Mouse (Mus musculus): ENCODE measurements at regions not wholly inside any gene's neighbourhood (a gene's known extent, or its start where the extent isn't known, plus 50 kb on each side); places are given as distances from the start of the nearest gene placed in this dataset.
A peak's percentile ranks its signal among the peaks of the same experiment; 100 is the strongest.

DNA sequence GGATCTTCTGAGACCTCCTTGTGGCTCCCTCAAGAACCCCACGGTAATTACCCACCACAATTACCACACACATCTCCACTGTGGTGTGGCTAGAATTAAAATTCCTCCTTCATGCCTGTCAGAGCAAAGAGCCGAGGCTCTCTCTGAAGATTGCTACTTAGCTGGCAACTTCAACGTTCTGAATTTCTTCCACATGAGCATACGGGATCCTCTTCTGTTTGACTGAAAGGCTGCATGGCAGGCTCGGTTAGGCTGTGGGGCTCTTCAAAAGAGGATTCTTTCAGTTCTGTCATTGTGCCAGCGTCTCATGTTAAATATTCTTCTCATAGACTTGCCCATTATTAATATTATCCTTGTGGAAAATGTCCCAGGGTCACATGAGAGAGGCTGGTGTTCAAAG lies 334.9 kb upstream of the Mgmt start:
- DNase-seq: no peak

DNA sequence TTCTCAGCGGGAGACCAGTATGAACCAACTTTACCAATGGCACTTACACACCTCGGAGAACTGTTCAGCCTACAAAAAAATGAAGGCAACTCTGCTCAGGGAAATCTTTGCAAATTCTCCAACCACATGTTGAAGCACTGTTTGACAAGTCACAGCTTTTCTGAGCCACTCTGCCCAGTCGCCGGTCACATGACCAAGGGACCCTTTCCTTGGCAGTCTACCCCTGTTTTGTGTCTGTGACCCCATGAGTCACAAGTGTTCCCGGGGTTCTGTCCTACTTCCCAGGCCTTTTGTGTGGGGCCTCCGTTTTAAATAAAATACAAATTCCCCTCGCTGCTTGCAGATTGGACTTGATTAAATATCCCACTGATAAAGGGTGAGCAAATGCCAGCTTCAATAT lies 323.5 kb upstream of the Mgmt start:
- DNase-seq: no peak

DNA sequence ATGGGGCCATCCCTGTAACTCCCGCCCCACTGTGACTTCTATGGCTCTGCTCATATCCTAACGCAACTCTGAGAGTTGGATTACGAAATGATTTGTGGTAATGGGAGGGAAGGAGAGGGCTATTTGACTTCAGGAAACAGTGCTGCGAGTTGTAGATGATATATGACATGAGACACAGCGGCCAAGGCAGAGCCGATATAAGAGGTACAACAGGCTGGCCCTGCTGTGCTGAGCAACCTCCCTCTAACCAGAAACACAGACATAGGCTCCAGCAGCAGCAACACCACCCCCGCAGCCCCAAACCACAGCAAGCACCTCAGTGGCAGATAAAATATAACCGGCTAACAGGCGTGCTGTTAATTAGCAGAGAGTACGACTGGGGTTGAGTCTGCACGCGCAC lies 312.5 kb upstream of the Mgmt start:
- peak; percentile 47 to 54 for DNase-seq

DNA sequence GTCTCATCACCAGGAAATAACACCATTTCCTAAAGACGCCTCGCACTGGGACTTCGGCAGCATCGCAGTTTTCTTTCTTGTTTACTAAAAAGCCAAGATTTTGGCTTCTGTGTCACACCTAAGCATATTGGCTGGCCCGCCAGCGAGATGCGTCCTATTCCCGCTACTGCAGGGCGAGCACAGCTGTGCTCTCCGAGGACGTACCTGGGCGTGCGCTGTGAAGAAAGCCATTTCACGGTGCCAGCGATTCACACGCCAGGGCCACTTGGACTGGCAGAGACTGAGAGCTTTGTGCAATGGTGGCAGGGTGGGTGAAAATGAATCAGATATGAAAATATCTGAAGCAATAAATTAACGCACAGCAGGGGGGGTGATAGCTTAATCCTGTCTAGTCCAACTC lies 310.1 kb upstream of the Mgmt start:
- no peak for DNase-seq

DNA sequence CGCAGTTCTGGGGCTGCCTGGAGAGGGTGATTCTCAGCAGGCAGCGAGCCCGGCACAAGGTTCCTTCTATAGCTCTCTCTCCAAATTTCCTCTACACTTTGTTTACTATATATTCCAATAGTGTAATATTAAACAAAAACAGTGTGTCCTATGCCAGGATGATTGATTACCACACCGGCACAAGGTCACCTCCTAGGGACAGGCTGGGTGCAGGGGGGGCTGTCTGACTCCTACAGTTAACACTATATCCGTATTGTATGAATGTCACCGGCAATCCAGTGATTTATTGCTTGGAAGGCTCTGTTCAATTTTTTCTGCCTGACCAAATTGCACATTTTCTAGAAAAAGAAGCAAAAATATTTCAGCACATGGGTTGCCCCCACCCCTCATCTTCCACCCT lies 305.9 kb upstream of the Mgmt start:
- no peak for DNase-seq

DNA sequence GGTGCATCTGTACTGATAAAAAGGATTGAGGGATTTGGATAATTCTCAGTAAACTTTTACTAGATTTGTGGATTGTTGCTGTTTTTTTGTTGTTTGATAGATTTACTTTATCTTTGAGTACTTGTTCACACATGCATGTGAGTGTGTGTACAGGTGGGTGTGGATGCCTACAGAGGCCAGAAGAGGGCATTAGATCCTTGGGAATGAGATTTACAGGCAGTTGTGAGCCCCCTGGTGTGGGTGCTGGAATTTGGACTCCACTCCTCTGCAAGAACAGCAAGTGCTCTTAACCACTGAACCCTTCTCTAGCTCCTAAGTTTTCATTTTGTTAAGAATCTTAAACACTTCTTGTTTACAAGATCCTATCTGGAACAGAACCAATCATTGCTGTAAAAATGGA lies 303.5 kb upstream of the Mgmt start:
- DNase-seq: no peak

DNA sequence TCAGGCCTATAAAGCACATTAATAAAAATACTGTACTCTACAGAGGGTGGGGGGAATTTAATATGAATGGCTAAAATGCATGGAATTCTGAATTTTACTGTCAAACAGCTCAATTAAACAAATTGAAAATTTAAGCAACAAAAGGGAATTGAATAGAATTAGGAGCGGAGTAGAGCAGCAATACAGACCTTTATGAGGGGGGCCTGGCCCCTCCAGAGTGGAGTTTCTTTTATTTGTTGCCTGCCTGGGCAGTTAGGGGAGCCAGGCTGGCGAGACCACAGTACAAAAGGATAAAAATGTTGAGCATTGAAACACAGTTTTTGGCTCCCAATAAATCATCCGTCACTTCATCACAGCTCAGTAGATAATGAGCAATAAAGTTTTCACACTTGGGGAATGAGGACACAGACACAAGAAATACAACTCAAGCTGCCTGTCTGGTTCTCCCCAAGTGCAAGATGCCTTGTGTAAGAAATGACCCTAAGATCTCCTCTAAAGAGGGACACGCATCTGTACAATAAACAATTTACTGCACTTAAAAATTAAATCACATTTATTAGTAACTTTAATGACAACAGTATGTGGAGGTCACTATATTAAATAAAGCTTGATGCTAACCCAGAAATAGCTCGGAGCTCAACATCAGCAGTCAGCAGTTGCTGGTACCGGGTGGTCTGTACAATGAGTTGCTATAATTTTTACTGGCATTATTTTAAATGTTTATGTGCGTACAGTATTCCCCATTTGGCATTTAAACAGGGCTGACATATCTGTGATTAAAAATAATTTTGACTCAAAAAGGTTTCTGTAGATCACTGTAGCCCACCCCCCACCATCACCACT lies 286.9 kb upstream of the Mgmt start:
- no peak for DNase-seq

DNA sequence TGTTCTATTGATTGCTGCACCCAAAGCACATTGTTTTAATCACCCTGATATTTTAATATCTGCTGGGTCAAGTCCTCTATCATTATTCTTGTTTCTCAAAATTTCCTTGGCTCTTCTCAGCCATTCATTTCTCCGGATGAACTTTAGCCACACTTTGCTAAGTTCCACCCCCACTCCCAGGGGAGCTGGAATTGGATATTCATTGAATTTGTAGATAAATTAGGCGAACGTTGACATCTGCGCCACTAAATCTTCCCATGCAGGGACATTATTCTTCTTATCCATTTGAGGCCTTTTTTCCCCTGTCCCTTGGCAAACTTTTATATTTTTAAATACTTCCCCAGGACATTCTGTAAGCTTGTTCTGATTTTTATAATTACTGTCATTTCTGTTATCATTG lies 280.9 kb upstream of the Mgmt start:
- DNase-seq: peak; percentile 63 to 73

DNA sequence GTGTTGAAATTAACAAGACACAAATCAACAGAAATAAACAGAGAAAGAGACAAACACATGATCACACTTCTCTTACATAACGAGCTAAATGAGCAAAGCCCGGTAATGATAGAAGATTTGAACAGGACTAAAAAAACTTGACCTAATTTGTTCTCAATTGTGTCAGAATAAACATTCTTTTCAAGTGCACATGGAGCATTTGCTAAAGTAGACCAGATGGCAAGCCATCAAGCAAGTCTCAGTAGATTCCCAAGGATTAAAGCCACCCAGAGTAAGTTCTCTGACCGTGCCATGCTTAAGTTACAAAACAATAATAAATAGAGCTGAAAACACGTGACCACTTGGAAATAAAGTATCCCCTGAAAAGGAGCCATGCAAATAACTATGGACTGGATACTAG lies 269.9 kb upstream of the Mgmt start:
- DNase-seq: no peak

DNA sequence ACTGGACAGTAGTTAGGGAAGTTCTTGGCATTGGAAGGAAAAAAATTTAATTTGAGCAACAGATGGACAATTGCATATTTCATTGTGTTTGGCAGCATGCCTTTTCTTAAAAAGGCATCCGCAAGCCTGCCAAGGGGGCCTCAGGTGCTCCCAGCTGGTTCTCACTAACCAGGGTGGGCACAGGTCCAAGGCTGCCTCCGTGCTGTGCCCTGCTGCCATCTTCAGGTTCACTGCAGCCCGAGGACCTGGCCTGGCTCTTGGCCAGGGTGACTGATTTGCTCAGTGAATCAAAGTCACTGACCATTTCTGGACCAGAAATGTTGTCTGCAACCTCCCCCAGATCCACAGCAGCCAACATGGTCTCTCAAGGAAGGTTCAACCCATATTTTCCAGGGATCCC lies 263.3 kb upstream of the Mgmt start:
- peak; percentile 64 to 75 for DNase-seq

DNA sequence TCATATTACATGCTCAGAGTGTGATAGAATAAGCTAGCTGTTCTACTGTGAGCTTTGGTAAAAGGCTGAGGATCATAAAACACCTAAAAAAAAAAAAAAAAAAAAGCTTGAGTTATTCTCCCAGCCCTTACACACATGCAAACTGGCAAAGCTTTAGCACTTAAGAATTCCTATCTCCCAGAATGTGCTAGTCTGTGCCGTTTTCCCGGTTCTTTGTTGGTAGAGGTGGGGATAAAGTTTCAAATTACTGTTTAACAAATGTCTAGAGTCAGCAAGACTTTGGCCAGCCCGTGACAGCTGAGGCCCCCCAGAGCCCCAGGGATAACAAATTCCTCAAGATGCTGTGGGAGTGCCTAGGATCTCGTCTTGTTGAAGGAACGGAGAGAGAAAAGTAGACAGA lies 254.3 kb upstream of the Mgmt start:
- DNase-seq: peak; percentile 41 to 60

DNA sequence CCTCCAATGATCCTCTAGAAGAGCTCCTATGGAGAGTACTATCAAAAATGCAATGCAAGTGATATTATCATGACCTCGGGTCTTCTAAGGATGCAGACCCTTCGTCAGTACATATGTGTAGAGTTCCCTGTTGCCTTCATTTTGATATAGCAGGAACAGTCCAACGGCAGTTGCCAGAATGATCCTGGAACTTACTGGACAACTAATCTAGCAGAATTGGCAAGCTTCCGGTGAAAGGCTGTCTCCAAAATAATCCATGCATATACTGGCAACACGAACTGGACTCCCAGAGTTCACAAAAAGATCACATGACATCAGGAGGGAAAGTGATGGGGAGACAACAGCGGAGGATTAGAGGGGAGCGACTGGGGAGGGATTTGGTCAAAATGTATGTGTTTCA lies 253.6 kb upstream of the Mgmt start:
- no peak for DNase-seq

DNA sequence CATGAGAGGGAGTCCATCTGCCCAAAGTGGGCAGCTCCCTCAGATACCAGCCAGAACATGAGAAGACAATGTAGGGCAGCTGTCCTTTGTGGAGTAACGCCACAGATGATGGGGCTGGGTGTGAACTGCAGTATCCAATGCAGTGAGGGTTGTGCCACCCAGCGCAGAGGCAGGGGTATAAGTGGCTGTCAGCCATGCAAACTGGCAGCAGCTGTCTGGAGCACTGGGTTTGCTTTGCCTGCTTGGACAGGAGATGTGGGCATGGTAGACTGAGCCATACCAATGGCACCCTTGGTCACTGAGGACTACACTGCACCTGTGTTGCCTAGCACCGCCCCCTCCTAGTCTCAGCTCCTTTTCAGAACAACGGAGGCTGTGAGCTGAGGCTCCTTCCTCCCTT lies 244.6 kb upstream of the Mgmt start:
- DNase-seq: no peak

DNA sequence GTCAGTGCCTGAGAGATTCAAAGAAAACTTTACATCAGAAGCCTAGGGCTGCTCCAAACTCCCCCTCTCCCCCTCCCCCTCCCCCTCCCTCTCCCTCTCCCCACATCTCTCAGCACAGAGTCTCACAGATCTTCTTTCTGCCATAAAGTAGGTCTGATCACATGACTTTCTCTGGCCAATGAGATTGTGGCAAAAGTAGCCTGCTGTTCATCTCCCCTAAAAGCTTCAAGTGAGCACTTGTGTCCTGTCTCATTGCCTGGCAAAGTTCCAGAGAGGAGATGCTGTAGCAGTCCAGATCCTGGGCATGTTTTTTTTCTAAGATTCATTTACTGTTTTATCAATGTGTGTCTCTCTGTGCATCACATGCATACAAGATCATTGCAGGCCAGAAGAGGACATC lies 234.5 kb upstream of the Mgmt start:
- DNase-seq: no peak

DNA sequence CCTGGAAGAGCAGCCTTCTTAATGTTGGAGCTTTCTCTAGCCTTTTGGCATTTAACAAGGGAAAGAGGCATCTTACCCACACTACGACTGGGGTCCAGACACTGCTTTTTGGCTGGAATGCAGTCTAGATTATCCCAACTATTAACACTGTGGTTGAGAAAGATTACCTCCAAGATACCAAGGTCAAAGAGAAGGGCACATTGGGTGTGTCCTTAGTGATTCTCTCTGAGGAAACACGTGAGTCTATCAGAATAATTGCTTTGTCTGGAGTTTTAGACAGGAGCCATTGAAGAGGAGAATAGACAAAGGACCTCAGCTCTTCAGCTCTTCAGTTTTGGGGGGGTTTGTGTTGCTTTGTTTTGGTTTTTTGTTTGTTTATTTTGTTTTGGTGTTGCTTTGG lies 234.0 kb upstream of the Mgmt start:
- DNase-seq: no peak

DNA sequence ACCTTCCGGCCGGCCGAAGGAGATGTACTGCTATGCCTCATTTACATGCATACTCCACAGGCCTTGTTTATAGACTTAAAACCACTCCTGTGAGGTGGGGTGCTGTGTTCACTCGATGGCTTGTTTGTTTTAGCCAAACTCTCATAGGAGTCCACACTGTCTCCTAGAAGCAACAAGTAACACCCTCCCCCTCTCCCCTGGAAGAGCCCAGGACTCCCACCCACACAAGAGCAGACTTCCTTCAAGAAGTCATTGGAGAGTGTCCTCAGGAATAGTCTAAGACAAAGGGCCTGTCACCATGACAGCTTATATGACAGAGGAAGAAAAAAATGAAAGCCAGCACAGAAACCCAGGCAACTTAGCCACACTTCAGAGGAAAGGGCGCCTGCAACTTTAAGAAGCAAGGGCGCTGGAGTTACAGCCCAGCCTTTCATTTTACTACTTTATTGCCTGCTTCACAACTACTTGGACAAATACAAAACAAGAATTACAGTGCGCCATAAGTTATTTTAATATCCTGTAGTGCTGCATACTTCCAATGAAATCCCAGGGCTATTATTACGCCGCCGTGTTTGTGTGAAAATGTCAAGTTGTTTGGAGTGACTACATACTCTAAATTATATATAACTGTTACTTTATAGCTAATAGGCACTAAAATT lies 229.9 kb upstream of the Mgmt start:
- peak; percentile 24 to 45 for DNase-seq

DNA sequence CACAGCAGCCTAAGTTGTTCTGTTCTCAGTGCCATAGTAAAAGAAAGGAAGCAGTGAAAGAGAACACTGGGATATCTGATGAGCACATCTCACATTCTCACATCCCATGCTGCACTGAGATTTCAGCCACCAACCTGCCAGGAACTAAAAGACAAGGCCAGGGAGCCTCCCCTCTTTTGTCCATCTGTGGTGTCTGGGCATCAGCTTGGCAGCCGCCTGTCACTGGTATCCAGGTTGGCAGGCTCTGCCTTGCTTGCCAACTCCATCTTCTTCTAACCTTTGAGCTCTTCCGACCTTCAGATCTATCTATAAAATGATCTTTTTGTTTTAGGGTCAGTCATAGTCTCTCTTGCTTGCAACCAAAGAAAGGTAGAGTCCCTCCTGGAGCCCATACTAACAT lies 228.5 kb upstream of the Mgmt start:
- no peak for DNase-seq

DNA sequence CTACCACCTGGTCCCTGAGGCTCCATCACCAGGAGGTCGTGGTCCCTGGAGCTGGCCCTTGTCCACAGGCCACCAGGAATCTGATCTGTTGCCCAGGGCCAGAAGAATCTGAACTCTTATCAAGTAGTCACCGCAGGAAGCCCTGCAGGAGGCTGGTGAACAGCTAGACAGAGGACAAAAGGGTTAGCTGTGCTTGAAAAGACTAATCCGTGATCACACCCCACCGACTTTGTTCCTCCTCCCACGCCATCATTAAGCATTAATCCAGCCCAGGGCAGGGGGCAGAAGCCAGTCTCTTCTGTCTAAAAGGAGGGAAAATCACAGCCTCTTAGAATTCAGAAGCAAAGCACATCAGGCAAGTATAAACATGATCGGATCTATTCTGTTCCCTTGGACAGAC lies 227.7 kb upstream of the Mgmt start:
- peak; percentile 30 to 38 for DNase-seq

DNA sequence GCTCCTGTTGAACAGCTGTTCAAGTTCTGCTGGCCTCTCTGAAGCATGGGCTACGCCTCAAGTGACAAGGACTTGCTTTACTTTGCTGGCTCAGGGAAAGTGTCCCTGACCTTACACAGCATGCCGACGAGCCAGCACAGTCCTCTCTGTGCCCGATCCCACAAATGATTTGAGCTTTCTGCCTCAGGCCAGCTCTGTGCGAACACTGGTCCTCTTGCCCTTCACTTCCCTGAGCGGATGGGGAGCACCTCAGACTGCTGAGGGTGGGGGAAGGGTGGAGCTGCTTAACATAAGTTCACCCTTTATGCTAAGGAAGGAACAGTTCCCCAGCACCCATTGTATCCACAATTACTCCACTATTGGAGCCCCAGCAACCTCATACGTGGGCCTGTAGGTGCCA lies 223.7 kb upstream of the Mgmt start:
- DNase-seq: no peak

DNA sequence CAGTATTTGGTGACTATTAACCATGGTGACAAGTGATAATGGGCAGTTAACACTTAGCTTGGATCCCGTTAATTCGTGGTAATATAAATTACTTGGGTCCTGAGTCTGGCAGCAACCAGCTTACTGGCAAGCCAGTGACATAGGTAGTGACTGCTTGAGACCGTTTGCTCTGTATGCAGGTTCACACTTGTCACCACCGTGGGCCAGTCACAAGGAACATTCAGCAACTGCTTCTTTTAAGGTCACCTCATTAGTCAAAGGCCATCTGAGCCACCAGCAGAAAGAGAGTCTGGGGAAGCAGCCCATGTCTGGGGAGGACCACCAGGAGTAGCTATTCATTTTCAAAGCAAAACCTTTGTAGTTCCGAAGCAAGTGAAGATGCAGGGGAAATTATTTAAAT lies 220.3 kb upstream of the Mgmt start:
- DNase-seq: no peak

DNA sequence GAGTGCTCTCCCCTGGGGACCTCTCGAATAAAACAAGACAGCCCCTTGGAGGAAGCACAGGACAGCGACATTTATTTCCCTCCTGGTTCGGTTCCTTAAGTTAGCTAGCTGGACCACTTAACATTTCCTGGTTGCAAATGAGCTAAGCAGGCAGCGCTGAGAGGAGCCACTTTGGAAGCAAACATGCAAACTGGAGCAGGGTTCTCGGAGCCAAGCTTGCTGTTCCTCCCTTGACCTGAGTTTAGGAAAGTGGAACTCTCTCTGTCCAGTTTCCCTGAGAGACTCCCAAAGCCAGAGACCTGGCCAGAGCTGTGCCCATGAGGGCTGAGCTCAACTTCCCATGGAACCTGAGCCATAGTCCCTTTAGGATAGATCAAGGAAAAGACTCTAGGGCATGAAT lies 219.4 kb upstream of the Mgmt start:
- no peak for DNase-seq

DNA sequence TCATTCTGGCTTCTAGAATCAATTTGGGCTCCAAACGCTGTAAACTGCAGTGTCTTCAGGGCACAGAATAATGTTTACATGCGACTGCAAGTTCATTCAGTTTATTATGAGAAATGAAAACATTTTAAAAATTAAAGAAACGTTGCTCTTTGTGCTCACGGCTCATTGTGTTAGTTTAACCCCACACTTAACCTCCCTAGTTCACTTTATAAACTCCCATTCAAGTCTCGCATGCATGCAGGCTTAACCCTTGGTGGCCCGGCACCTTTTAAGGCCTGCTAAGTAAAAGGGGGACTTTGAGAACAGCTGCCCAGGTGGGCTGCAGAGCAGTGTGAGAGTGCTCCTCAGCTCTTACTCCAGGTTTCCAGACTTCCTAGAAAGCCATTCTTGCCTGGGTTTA lies 218.3 kb upstream of the Mgmt start:
- no peak for DNase-seq

DNA sequence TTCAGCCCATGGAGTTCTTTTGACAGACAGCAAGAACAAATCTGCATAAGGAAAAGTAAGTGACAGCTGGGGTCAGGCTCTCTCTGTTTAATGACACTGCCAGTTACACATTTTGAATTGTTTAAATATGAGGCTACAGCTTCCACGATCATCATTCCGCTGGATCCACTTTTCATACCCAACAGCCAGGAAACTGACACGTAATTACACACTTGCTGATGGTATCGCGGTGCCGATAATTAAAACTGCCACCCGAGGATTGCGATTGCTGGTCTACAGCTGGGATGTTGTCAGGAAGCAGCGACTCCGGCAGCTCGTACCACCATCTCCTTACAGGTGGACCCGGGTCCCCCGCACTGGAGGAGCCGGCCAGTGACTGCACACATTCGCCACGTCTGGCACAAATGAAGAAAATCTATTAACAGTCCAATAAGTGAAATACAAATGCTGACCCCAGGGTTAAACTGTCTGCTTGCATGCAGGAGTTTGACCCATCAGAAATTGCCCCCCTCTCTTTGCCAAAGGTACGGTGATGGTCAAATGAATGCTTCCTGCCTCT lies 217.3 kb upstream of the Mgmt start:
- DNase-seq: no peak

DNA sequence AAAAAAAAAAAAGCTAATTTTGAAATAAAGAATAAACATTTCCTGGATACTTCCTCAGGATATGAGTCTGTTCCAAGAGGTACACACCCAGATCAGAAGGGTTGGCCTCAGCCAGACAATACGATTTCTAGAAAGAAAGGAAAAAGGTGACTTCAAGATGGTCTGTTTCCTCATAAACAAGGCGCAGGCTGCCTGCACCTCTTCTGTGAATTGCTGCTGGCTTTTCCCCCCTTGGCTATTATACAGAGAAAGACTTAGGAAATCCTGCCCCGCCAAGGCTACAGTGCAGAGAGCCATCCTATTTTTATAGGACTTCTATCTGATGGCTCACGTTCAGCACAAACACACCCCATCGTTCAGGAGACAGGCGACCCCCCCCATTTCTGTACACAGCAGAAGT lies 204.8 kb upstream of the Mgmt start:
- DNase-seq: peak in 1 of 2 experiments; percentile 37
